Mouse (Mus musculus): ENCODE data around the gene Gm49354. TPM values are rescaled to one million over a fixed set of nuclear protein-coding genes. Genes with fewer than 3 reads are reported as not detected.
"Not testable (repeated sequence)": the region's sequence is repeated elsewhere in the genome, so short reads cannot be mapped to it uniquely, and the experiment has no call there.

Gene Gm49354
- total RNA-seq, 2 experiments from 2014 or later, result not detected

DNA sequence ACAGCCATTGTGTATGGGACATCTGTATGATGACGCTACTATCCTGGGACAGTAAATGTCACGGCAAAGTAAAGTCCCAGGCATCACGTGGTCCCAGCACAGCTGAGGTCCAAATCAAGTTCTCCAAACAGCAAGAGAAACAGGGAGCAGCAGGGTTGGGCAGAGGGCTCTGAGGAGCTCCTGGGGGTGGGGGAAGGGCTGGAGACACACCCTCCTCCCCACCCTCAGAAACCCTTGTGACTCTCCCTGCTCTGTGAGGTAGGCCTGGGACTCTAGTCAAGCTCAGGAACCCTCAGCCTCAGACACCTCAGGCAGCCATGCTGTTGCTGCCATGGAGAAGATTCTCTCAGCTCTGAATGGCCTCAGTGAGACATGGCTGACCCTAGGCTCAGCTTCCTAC is 70.1 kb downstream of the Gm49354 start, which contains the start of gene Spata31d1b:
Gene Spata31d1b (plus strand): TSS at position 301 of the 400 bp plus-strand sequence.
- not testable (repeated sequence) for DNase-seq

DNA sequence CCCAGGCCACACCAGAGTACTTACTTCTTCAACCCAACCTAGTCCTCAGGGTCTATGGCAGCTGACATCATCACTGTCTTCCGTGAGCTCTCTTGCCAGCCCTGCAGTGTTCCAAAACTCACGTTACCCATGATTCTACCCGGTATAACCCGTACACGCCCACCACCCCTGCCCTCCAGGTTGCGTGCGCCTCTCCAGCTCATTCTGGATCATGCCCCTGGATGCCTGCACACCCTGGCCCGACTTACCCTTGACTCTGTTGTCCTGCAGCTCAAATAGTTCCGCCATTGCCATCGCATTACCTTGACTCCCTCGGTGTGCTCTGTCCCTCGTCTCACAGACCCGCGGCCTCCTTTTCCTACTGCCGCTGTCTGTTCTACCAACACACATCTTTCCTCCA is 71.8 kb downstream of the Gm49354 start, which contains the start of gene Spata31d1a:
Gene Spata31d1a (minus strand): TSS at position 101 of the 400 bp plus-strand sequence.
- DNase-seq, result no peak

Other genes with a start within 250 kb of the Gm49354 start
- gene Agtpbp1, start 197.0 kb downstream of the Gm49354 start, total RNA-seq (2021), result 10 to 100 TPM; 29.7 to 49.9 TPM
- 10 to 100 TPM; 54.9 to 63.5 TPM for gene Naa35, start 197.0 kb downstream of the Gm49354 start, total RNA-seq (2021)
- 10 to 100 TPM; 13.8 to 17.0 TPM for gene Golm1, start 106.4 kb downstream of the Gm49354 start, total RNA-seq (2021)
- gene 4921517D22Rik, start 88.1 kb downstream of the Gm49354 start, total RNA-seq (2021), result not detected
- gene Spata31d1a, start 71.9 kb downstream of the Gm49354 start, total RNA-seq (2021), result not detected
- not detected for gene Spata31d1b, start 70.0 kb downstream of the Gm49354 start, total RNA-seq (2021)
- gene Spata31d1d, start 50.5 kb downstream of the Gm49354 start, total RNA-seq (2021), result not detected
- gene 1700014D04Rik, start 35.5 kb downstream of the Gm49354 start, total RNA-seq (2021), result not detected
- gene Isca1, start 12.4 kb downstream of the Gm49354 start, total RNA-seq (2021), result 100 to 1,000 TPM; 127 to 142 TPM
- 10 to 100 TPM; 66.8 to 71.2 TPM for gene Tut7, start 40.9 kb upstream of the Gm49354 start, total RNA-seq (2021)